Mouse (Mus musculus) limb, embryonic 14.5 days (tissue): ENCODE measurements around the gene Sirt6. TPM values are rescaled to one million over a fixed set of nuclear protein-coding genes. Genes with fewer than 3 reads are reported as not detected.

ENCODE experiments used
- ATAC-seq: fragments of 200-750 bp; cut with Nextera tagmentation; 2 replicates; pipeline ENCODE4 v1.8.0; 2017; ENCODE audit warnings: low read depth, moderate number of reproducible peaks, moderate TSS enrichment; ENCODE audit not compliant: low FRiP score
- DNase-seq: peaks from one replicate; pipeline ENCODE4 v3.0.0-alpha.2; 2015; ENCODE audit warnings: low spot score
- H3K27ac ChIP-seq: fragments of 300-500 bp; sonication (generic); replicated peaks from 2 replicates; pipeline ENCODE4 v1.5.1; 2014; ENCODE audit warnings: low read depth, mild to moderate bottlenecking, low read length, moderate library complexity, mixed read lengths
- H3K27me3 ChIP-seq: fragments of 300-500 bp; sonication (generic); 2 replicates; pipeline ENCODE4 v1.6.1; 2014; ENCODE audit warnings: low read length, mixed read lengths; ENCODE audit not compliant: control insufficient read depth, insufficient read depth
- H3K36me3 ChIP-seq: fragments of 300-500 bp; sonication (generic); 2 replicates; pipeline ENCODE4 v1.6.1; 2014; ENCODE audit warnings: mild to moderate bottlenecking, low read length, moderate library complexity, mixed read lengths; ENCODE audit not compliant: control insufficient read depth, insufficient read depth
- H3K4me1 ChIP-seq: fragments of 300-500 bp; sonication (generic); 2 replicates; pipeline ENCODE4 v1.6.1; 2014; ENCODE audit warnings: antibody characterized with exemption, low read length, mixed read lengths; ENCODE audit not compliant: control insufficient read depth, insufficient read depth
- H3K4me2 ChIP-seq: fragments of 300-500 bp; sonication (generic); replicated peaks from 2 replicates; pipeline ENCODE4 v1.6.1; 2014; ENCODE audit warnings: low read depth, mild to moderate bottlenecking, low read length, moderate library complexity; ENCODE audit not compliant: severe bottlenecking
- H3K4me3 ChIP-seq: fragments of 300-500 bp; sonication (generic); replicated peaks from 2 replicates; pipeline ENCODE4 v1.5.1; 2014; ENCODE audit warnings: low read length
- H3K9ac ChIP-seq: fragments of 300-500 bp; sonication (generic); 2 replicates; pipeline ENCODE4 v1.6.1; 2014; ENCODE audit warnings: mild to moderate bottlenecking, low read depth, low read length, moderate library complexity; ENCODE audit not compliant: severe bottlenecking
- H3K9me3 ChIP-seq: fragments of 300-500 bp; sonication (generic); 2 replicates; pipeline ENCODE4 v1.6.1; 2016; ENCODE audit warnings: low read length; ENCODE audit not compliant: control insufficient read depth
- POLR2A ChIP-seq: fragments of 200-500 bp; IDR thresholded peaks from 2 replicates; pipeline ENCODE4 v1.8.0; 2012; ENCODE audit warnings: inconsistent platforms, mild to moderate bottlenecking, moderate library complexity, borderline replicate concordance; ENCODE audit not compliant: insufficient read depth, insufficient read length; ENCODE audit errors: extremely low read depth
- WGBS: fragments of 180-500 bp; shearing (Covaris S2); extraction: QIAGEN DNeasy Blood & Tissue Kit; methylation state at CpG from one replicate; pipeline ENCODE4 v1.1.7; 2014; 5-methylcytosine and 5-hydroxymethylcytosine counted together
- polyA plus RNA-seq, 2 experiments: library from polyadenylated mRNA; depleted of rRNA in 1 of 2; stranded (reverse) in 1 of 2; unstranded in 1 of 2; fragments of >200 nt; fragmentation: Nextera tagmentation in 1 of 2; extraction: Ambion mirVana in 1 of 2; gene quantifications; 2 replicates each; pipeline versions ENCODE4 v1.2.1 to v1.2.3; 2012 to 2014

Gene Sirt6
- polyA plus RNA-seq, 2 experiments: 39.5 to 70.7 TPM

DNA sequence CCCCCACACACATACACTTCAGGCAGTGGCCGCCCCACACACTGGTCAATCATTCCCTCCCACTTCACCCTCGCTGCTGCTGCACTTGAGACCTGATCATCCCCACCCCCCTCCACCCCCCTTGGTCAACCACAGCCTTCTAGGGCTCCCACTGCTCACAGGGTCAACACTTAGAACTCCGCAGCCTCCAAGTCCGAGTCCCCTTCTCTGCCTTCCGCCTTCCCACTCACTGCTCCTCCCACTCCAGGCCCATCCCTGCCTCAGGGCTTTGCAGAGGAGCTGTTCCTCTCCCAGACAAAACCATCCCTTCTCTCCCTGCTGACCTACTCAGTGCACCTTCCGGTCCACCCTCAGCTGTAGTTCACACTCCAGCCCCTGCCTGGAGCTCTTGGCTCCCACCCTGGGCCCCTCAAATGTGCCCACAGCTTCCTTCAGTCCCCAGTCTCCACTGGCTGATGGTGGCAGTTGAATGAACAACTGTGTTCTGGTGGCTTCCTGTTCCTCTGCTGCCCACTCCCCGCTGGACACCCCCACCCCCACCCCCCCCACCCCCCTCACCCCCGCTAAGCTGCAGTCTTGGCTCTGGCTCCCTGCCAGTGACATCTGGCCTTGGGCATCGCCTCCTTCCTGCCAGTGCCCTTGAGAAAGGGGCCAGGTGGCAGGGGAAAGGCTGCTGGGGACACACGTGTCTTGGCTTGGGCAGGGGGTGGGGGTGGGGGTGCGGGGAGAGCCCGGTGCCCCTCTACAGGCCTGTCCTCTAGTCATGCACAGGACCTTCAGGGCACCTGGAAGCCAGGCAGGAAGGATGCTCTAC is 30.3 kb downstream of the Sirt6 start:
- ATAC-seq: peak; percentile 23
- H3K4me1 ChIP-seq: peaks cover 50% of the 10 kb centered on the region
- 3% methylated on average over 11 of the region's 12 CpGs for WGBS
- peak; percentile 38 for DNase-seq
- peak overlapping the region; percentile 25 for H3K9ac ChIP-seq
- peak overlapping the region; percentile 75 for H3K27ac ChIP-seq
- H3K36me3 ChIP-seq: no peaks in the 10 kb centered on the region
- H3K27me3 ChIP-seq: no peaks in the 10 kb centered on the region
- no peaks in the 10 kb centered on the region for H3K9me3 ChIP-seq
- peak overlapping the region; percentile 40 for H3K4me2 ChIP-seq
- peak overlapping the region; percentile 10; the same call in 1 of the 2 replicates for H3K4me3 ChIP-seq
- TF ChIP-seq POLR2A: no peak

DNA sequence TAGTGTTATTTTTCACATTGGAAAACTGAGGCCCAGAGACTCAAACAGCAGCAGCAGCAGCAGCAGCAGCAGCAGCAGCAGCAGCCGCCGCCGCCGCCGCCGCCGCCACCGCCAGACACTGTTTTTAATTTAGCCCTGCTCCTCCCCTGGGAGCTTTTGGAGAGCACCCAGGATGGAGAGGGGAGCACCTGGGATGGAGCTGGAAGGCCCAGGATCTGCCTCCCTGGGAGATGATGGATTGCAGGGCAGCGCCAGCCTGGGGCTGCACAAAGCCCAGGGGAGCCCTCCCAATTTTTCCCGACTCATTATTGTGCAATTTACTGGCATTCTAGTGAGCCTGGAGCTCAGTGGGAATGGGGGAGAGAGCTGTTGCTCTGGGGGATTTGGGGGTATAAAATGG is 31.0 kb downstream of the Sirt6 start:
- TF ChIP-seq POLR2A: no peak
- Histone ChIP-seq H3K4me1 (peaks cover 49% of the 10 kb centered on the region), H3K36me3 (no peaks in the 10 kb centered on the region), H3K27ac (peak overlapping the region; percentile 75), H3K4me3 (peak overlapping the region; percentile 10), H3K9me3 (no peaks in the 10 kb centered on the region), H3K9ac (peak overlapping the region; percentile 29), H3K4me2 (peak overlapping the region; percentile 40), H3K27me3 (no peaks in the 10 kb centered on the region)
- ATAC-seq: no peak
- DNase-seq: peak; percentile 58
- 0% methylated on average over 10 of the region's 10 CpGs for WGBS

DNA sequence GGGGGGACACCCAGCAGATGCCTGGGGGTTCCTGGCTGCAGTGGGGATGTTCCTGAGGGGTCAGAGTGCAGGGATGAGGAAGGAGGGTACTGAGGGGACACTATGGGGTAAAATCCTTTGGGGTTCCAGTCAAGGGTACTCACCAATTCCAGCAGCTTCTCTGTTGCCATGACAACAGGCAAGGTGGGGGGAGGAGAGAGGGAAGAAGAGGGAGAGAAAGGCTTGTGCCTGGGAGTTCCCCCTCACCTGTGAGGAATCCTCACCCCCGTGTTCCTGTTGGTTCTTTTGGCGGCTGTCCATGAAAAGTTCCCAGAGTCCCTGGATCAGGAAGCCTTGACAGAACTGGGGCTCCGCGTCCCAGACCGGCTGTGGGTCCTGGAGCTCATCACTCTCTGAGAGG is 32.0 kb downstream of the Sirt6 start:
- H3K4me1 ChIP-seq: peaks cover 40% of the 10 kb centered on the region
- DNase-seq (no peak), ATAC-seq (no peak)
- no peaks in the 10 kb centered on the region for H3K27me3 ChIP-seq
- peak overlapping the region; percentile 0; the same call in 1 of the 2 replicates for H3K9ac ChIP-seq
- no peak for TF ChIP-seq POLR2A
- 24% methylated on average over 5 of the region's 5 CpGs for WGBS
- H3K4me2 ChIP-seq: peak overlapping the region; percentile 13; the same call in 1 of the 2 replicates
- 0 out of 2 replicates have a peak overlapping the region, but pooled peaks have one; percentile 75 for H3K27ac ChIP-seq
- H3K36me3 ChIP-seq: 0 out of 2 replicates have a peak, but pooled peaks cover 3% of the 10 kb centered on the region
- no peak overlapping the region for H3K4me3 ChIP-seq
- H3K9me3 ChIP-seq: no peaks in the 10 kb centered on the region

DNA sequence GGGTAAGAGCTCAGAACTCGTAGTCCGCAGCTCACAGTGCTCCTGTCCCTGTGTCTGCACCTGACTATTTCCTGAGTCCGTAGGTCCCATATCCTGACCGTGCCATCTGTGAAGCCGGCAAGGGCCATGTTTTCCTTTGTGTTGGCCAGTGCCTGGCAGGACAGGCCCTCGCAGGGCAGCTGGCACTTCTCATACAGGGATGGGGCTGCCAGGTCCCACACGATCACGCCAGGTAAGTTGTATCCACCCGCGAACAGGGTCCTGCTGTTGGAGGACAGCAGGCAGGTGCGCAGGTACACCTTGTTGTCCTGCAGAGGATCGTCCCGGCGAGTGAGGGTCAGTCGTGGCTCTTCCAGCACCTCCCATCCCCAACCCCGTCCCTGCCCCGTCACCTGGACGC is 33.7 kb downstream of the Sirt6 start:
- H3K4me1 ChIP-seq: peaks cover 34% of the 10 kb centered on the region
- no peak for TF ChIP-seq POLR2A
- no peak overlapping the region for H3K9ac ChIP-seq
- no peak overlapping the region for H3K4me3 ChIP-seq
- H3K27me3 ChIP-seq: no peaks in the 10 kb centered on the region
- 65% methylated on average over 17 of the region's 18 CpGs for WGBS
- H3K27ac ChIP-seq: no peak overlapping the region
- H3K4me2 ChIP-seq: no peak overlapping the region
- no peaks in the 10 kb centered on the region for H3K9me3 ChIP-seq
- DNase-seq (no peak), ATAC-seq (no peak)
- H3K36me3 ChIP-seq: peaks cover 12% of the 10 kb centered on the region

DNA sequence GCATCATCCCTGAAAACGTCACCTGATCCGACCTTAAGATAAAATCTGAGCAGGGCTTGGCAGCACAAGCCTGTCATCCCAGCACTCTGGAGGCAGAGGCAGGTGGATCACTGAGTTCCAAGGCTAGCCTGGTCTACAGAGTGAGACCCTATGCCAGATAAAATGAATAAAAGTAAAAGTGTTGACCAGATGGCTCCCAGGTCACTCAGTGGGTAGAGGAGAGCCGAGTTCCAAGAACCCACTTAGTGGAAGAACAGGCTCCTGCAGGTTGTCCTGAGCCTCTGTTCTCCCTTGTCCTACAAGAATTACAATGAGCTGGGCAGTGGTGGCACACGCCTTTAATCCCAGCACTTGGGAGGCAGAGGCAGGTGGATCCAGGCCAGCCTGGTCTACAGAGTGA is 34.4 kb downstream of the Sirt6 start:
- DNase-seq: no peak
- no peak overlapping the region for H3K27ac ChIP-seq
- no peak overlapping the region for H3K9ac ChIP-seq
- WGBS: 67% methylated on average over 4 of the region's 4 CpGs
- ATAC-seq: no peak
- TF ChIP-seq POLR2A: no peak
- peaks cover 18% of the 10 kb centered on the region for H3K36me3 ChIP-seq
- H3K27me3 ChIP-seq: no peaks in the 10 kb centered on the region
- H3K4me1 ChIP-seq: peaks cover 33% of the 10 kb centered on the region
- H3K4me3 ChIP-seq: no peak overlapping the region
- no peaks in the 10 kb centered on the region for H3K9me3 ChIP-seq
- H3K4me2 ChIP-seq: no peak overlapping the region
